Mouse (Mus musculus) fat pad, adult 2 months (tissue): ENCODE measurements at regions not wholly inside any gene's neighbourhood (a gene's known extent, or its start where the extent isn't known, plus 50 kb on each side); places are given as distances from the start of the nearest gene placed in this dataset.

Experiments used
- DNase-seq: peaks from one replicate; pipeline ENCODE4 v3.0.0-alpha.2; 2011; ENCODE audit warnings: low read depth, low spot score; ENCODE audit errors: extremely low read depth

DNA sequence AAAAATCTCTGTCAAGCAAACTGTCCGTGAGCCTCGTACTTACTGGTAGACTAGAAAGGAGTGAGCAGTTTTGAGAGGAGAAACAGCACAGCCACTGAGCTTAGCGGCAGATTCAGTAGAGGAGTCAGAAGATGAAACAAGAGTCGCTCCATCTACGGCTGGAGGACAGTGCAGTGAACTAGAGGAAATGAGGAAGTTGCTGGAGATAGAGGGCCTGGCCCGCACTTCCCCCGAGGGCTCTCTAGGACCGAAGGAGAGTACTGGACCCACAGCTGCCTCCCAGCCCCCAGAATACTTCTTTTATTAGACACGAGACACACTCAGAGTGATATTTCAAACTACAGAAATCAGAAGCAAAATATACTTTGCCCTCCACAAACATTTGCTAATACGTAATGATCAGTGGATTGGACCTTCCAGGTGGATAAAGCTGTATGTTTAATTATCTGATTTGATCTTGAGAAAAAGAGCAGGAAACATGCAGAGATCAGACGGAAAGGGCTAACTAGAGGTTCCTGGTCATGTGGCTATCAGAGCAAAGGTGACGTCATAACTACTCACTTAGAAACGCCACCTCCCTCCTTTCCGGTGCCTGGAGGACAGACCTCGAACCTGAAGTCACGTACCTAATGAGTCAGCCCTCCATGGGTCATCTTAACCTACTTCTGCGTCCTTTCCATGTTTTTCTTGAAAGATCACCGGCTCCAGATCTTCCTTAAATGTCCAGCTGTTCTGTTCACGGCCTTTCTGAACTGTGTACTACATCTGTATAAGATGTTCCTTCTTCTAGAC lies 277.9 kb downstream of the Basp1 start:
- no peak for DNase-seq

DNA sequence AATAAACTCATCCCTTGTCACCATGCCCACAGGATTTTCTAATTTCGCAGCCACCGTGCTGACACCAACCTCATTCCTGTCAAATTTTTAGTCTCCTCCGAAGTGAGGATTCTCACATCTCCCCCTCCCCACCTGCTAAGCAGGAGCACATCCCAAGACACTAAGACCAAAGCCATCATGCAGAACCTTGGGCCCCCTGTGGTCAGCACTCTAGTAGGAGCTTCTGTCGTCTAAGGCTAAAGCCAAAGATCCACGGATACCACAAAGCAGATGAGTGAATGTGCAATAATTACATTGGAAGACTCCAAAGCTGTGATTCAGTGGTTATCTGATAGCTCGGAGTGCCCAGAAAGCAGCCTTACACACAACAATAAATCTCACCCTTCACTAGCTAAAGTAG lies 283.5 kb downstream of the Basp1 start:
- no peak for DNase-seq

DNA sequence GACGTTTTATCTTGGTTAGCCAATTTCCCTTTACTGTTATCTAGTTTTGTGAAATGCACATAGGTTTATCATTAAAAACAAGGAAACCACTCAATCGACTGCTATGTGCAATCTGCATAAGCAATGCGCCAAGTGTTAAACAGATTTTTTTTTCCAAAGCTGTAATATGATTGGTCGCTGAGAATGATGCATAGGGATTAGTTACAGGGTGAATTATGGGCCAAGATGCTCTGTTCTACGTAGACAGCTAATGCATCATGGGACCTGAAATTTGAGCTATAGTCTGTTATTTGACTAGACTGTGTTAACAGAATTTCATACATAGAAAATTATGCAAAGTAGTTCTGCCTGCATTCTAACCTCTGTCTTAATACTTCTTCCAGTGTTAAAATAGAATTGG lies 284.0 kb downstream of the Basp1 start:
- no peak for DNase-seq

DNA sequence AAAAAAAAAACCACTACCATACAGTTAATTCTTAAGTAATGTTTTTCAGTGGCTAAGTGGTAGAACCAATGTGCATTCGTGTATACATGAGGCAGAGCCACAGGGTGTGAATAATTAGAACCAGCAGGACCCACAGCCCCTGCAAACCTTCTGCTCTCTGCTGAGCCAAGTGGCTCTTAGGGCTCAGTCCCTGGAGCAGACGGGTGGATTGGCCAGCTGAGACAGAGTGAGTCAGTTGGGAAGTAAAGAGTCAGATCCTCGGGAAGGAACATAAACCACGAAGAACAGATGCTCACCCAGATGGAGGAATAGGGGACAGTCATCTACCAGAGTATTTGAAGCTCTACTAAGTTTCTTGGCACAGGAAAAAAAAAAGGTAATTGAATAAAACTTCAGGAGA lies 293.1 kb downstream of the Basp1 start:
- DNase-seq = no peak

DNA sequence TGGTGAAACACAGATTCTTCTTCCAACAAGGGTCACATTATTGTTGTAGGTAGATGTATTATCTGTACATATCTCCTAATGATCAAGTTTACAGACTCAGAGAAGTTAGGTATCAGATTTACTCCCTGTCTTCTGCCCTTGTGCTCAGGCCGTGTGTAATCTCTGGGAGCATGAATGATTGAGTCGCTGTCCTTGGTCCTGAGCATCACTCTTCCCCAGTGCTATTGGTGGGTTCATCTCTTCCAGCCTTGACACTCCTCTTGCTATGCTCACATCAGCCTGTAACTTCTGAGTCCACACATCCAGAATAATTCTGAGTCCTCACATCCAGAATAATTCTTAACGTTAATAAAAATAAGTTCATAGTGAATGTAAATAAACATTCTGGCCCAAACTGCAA lies 295.6 kb downstream of the Basp1 start:
- no peak for DNase-seq

DNA sequence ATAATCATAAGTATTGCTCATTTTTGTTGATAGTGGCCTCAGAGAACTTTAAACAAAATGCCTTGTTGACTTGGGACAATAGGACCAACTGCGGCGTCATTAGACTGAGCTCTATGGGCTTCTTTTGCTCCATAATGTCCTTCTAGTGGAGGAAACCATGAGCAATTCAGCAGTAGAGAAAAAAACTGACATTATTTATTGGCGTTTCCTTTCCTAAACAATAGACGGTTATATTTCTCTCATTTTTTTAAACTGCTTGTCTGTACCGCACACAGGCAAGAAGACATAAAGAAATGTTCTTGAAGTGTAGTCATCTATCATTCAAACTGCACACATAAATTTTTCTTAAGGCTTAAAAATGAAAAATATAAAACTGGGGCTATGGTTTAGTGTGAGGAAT lies 310.8 kb downstream of the Basp1 start:
- DNase-seq = no peak

DNA sequence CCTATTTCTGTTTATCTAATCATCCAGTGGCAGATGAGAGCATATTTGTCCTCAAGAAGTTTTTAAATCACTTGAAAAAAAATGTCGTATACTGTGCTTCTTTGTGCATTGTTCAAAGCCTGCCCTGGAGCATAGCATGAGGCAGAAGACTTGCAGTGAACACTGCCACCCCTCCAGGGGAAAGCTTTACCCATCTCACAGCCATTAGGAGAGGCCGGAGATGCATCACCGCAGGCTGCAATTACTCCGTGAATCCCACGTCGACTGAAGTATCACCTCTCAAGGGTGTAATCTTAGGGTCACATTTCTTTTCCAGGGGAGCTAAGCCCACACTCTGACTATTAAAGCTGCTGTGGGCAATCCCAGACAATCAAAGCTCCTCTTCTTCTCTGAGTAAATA lies 319.8 kb downstream of the Basp1 start:
- DNase-seq = no peak

DNA sequence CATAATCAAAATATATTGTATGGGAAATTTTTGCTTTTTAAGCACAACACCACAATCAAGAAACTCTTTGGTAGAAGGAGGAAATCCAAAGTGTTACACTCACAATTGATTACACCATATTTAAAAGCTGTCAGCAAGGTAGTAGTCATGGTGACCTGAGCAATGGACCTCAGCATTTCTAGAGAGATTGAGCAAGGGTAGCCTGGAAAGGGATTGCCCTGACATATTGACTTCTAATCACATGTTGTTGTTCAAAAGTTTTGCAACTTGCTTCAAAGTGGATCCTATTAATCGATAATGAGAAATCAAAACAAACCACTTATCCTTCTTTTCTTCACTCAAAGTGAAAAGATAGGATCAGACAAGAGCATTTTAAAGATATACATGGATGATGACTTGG lies 343.9 kb downstream of the Basp1 start:
- no peak for DNase-seq

DNA sequence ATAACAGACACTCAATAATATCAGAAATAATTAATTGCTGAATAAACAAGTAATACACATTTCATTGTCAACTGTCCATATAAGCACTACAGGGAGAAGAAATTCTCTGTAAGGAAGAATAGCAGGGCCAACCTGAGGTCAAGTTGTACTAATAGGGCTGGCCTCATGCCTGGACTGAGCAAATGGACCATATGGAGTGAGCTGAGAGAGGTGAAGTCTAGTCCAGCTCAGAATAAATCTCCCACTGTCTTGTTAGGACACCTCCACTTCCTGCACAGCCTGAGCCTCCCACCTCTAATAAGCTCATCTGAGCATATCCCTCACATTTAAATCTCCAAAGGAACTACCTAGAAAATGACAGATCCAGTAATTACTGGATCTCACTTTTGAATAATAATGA lies 354.2 kb downstream of the Basp1 start:
- no peak for DNase-seq

DNA sequence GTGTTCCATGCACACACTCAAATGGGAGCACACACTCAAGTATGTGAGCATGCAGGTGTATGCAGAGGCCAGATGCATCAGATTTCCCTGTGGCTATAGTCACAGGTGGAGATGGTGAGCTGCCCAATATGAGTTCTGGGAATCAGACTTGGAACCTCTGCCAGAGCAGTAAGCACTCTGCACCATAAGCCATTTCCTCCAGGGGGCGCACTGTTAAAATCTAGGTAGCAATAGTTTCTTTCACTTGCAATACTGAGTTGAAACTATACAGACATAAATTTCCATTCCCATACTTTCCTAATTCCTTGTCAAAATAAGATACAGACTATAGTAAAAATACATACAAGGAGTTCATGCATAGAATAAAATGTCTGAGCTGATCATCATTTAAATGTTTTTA lies 365.7 kb downstream of the Basp1 start:
- no peak for DNase-seq

DNA sequence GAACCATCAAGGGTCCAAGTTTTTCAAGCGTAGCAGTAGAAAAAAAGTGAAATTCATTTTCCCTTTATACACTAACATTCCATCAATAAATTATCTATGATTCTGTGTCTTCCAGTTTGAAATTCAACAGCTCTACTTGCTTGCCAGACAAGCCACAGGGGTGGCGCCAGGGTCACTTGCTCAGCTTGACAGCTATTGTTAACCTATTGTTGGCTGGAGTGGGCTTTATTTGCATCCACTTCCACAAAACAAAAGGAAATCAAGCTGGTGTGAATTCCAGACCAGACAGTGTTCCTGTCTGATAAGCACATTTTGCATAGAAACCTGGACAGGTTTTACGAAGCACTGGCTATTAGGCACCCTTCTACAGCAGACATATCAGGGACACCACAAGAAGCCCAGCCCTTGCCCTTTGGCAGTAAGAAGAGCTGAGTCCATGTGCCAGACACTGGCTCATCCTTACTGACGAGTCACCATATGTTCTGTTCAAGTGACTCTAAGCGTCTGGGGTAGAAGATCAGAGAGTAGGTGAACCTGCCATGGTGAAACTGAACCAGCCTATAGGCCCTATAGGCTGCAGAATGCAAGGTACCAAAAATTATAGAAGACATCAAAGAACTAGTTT lies 366.9 kb downstream of the Basp1 start:
- DNase-seq = no peak

DNA sequence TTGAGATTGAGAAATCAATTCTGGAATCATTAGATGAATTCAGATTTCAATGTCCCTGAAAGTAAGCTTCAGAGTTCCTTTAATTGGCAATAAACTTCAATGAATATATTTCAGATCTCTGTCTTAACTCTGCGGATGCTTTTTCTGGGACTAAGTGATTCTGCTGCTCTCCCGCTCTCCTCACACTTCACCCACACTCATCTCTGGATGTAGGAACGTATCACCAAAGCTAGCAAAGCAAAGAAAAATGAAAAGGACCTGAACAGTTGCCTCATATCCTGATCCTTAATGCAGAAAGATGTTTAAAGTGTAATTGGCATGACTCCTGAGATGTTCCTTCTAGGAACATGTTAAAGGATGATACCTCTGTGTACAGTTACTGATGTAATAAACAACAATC lies 377.3 kb downstream of the Basp1 start:
- no peak for DNase-seq

DNA sequence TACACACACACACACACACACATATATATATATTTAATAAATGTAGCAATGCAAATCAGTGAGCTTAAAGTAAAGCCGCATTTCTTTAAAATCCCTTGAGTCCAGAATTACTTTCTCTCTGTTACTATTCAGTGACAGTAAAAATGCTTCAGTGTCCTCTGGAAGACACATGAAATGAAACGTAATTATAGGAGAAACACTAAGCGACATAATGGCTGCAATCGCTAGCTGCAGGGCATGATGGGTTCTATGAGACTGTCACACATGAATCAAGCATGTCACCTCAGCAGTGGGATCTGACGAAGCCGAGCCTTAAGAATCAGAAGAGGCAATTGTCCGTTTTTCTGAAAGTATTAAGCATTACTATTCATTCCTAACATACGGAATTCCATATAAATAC lies 385.7 kb downstream of the Basp1 start:
- no peak for DNase-seq

DNA sequence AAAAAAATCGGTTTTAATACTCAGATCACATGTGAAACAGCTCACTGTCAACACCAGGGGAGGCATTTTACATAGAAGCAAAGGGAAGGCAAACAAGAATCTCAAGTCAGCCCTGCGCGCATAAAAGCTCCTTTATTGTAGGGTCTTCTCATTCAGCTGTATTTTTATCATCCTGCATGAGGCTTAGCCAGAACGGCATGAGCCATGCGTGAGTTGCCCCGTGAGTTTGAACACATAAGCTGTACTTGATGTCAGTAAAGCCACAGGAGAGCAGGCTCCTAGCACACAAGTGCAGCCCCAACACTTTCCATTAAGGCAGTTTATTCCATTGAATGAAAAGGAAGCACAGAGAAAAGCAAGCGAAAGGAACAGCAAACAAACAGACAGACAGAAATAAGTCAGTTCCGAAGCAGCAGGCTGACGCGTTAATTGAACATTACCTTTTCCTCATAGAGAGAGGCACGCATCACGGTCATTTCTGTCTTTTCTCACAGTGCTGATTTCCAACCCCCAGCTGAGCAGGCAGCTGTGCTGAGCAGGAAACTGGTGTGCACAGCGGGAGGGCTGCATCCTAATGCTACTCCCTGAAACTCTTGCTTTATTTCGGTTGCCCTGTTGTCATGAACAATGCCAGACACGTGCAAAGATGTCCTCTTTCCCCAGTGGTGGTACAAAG lies 386.6 kb downstream of the Basp1 start:
- DNase-seq = no peak

DNA sequence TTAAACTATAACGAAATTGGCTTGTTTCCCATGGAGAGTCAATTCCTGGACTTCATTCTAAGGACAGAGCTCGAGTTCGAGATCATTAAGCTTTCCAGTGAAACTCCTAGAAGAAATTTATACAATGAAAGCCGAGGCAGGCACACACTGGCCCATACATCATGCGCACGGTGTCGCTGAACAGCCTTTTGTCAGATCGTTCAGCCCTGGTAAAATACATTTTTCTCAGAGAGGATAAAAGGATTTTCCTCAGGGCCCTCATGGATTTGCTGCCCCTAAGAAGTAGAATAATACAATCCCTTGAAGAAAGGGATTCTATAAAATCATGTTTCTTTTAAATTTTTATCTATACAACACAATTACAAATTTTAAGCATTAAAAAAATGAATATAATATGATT lies 387.2 kb downstream of the Basp1 start:
- DNase-seq = no peak

DNA sequence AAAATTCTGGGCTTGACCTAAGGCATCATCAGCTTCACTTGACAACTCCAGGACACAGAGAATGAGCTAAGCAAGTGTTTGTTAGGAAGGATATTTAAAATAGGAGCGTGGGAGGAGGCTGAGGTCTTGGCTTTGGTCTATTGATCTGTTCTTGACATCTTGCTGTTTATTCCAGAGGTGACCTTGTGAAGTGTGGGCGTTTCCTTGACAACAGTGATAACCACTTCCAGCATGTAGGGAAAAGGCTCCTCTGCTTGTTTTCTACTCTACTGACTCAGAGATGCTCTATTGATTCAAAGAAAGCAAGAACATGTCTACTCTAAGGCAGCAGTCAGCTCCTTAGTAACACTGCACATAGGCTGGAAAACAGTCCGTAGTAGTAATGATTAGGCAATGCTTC lies 392.6 kb downstream of the Basp1 start:
- DNase-seq = no peak

DNA sequence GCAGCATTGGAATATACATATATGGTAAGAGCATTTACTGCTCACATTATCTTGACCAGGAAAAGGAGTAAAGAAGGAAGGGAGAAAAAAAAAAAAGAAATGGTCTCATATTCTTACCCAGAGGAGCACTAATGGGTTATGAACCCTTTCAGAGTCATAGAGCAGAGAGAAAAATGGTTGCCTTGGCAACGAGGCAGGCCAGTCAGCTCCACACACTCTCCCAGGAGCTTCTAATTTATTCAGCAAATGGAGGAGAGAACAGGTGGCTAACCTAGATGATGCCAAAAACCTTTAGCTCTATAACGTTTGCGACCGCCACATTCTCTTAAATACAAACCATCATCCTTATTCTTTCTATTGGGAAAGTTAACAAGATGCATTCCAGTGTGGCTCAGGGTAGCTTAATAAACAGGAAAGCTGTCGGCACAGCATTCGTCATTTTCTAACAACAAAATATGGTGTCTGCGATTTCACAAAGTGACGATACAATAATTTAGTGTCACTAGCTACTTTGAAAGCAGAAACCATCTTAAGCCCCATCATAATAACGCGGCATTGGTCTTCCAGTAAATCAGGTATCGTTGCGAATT lies 394.1 kb downstream of the Basp1 start:
- DNase-seq = no peak

DNA sequence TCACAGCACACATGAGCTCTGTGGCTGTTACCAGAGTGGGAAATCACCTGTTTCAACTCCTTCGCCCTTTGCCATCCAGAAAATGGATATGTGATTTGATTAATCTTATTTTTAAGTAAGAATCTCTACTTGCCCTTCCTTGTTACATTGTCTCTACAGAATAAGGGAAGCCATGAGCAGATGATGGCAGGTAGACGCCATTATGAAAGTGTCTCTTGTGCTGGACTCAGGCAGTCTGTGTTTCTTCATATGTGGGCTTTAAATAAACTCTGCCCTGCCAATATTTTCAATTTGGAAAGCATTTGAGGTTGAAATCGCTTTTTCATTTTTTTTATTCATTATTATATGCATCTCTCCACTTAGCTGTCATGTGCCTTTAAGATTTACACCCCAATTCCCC lies 394.6 kb downstream of the Basp1 start:
- DNase-seq = no peak

DNA sequence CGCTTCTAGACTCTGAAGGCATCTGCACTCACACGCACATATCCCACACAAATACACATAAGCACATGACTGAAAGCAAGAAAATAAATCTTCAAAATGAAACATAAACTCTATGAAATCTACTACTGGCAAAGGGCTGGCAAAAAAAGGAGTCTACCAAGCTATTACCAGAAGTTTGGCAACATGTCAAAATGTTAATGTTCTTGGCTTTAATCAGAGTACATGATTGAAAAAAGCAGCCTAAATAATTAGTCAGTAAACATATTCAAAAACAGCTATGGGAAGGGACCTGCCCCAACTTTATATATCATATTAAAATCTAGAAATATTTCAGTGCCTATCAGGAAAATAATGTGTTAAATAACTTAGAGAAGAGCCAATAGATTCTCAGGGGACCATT lies 405.8 kb downstream of the Basp1 start:
- no peak for DNase-seq

DNA sequence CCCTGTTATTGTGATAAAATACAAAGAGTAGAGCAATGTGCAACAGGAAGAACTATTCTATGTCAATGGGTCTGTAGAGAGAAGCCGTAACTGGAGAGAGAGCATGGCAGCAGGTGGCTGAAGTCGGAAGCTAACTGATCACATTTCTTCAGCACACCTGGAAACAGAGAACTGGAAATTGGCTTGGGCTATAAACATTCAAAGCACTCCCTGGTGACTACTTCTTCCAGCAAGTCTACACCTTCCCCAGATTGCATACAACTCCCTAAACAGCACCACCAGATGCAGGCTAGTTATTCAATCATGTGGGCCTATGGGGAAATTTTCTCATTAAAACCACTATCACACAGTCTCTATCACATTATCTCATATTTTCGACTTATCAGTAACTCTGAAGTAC lies 413.4 kb downstream of the Basp1 start:
- no peak for DNase-seq

DNA sequence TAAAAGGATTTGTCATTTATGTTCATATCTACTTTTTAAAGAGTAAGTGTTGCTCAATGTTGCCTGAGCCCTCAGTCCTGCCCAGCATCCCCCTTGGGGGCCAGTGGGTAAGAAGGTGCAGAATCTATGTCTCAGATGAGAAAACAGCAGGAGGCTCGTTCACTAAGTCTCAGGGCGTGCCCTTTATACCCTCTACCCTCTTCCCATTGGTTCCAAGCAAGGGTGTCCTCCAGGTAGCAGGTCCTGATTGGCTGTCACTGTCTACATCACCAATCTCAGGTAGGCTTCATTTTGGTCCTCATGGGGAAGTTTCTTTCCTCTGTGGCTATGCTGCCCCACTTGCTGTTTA lies 420.3 kb downstream of the Basp1 start:
- no peak for DNase-seq

DNA sequence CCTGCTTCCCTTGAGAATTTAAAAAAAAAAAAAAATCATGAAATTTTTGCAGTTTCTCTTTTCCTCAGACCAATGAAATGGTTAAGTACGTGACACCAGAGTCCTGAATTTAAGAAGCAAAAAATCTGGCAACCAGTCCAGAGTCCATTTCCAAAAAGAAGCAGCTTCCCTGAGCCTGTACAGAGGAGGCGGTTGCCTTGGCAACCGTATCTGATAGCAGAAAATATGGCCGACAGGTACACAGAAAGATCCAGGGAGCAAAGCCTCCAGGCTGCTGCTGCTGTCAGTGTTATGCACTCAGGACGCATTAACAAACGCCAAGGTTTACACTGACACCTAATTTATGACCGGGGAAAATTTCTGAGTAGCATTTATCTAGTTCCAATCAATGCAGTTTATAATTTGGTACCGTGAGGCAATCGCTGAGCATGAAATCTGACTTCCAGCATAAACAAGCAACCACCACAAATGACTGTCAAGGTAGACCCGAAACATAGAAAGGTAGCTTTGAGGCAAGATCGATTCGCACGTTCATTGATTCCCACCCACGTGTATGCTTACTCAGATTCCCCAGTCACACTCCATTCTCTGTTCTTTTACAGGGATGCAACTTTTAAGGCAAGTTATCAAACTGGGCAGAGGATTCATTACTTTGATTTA lies 420.8 kb downstream of the Basp1 start:
- DNase-seq = no peak
